In genomic region chr16:33684703-33685701, GRCm38 (mm10) we compare ENCODE assay signal across 8 mouse cellular contexts. TPM values are rescaled to one million over a fixed set of nuclear protein-coding genes. Genes with fewer than 3 reads are reported as not detected.
DNase-seq lines count a peak whose midpoint lies in the region; ATAC-seq and TF ChIP-seq lines count a peak whose summit lies in the region.

No protein-coding gene starts in this region.

- H3K9ac ChIP-seq in ES-E14 (ENCODE audit: insufficient read depth, low read depth, low read length, poor library complexity, severe bottlenecking): peak overlapping the region; percentile 83
- peak overlapping the region; percentile 94 for H3K9ac ChIP-seq in embryonic facial prominence, embryonic 13.5 days
- H3K9ac ChIP-seq in hindbrain, embryonic 14.5 days: peak overlapping the region; percentile 86
- peak overlapping the region; percentile 90 for H3K9ac ChIP-seq in stomach, postnatal 0 days (ENCODE audit: low read length)

- WGBS in embryonic facial prominence, embryonic 13.5 days: under 1% methylated on average over 46 of the region's 46 CpGs
- WGBS in hindbrain, embryonic 14.5 days: under 1% methylated on average over 43 of the region's 46 CpGs
- under 1% methylated on average over 46 of the region's 46 CpGs for WGBS in stomach, postnatal 0 days

- H3K9me3 ChIP-seq in ES-E14 (ENCODE audit: control insufficient read depth, insufficient read depth, low read depth, low read length): no peaks in the 10 kb centered on the region
- no peaks in the 10 kb centered on the region for H3K9me3 ChIP-seq in embryonic facial prominence, embryonic 13.5 days
- no peaks in the 10 kb centered on the region for H3K9me3 ChIP-seq in hindbrain, embryonic 14.5 days (ENCODE audit: control insufficient read depth, low read length)
- no peaks in the 10 kb centered on the region for H3K9me3 ChIP-seq in stomach, postnatal 0 days (ENCODE audit: control insufficient read depth, low read length)

- ATAC-seq in embryonic facial prominence, embryonic 13.5 days (ENCODE audit: insufficient number of reproducible peaks, insufficient read depth, low FRiP score, low TSS enrichment, low read depth): peak; percentile 70
- ATAC-seq in hindbrain, embryonic 14.5 days (ENCODE audit: low FRiP score): peak; percentile 48; the same call in 1 of the 2 replicates
- peak; percentile 43; the same call in 1 of the 2 replicates for ATAC-seq in stomach, postnatal 0 days (ENCODE audit: low FRiP score, low TSS enrichment)

- no peak for TF ChIP-seq EP300 in stomach, postnatal 0 days (optimal IDR thresholded peaks at IDR 0.05)

- peaks cover 3 to 7% of the 10 kb centered on the region in 2 experiments; a peak in 3 of 4 replicates for H3K4me1 ChIP-seq in ES-E14 (ENCODE audit: control insufficient read depth in 2 of 2, insufficient read depth in 2 of 2, low read length in 2 of 2, poor library complexity in 1 of 2)
- H3K4me1 ChIP-seq in embryonic facial prominence, embryonic 13.5 days: peaks cover 51% of the 10 kb centered on the region
- 0 out of 2 replicates have a peak, but pooled peaks cover 5% of the 10 kb centered on the region for H3K4me1 ChIP-seq in hindbrain, embryonic 14.5 days (replicated peaks; ENCODE audit: control insufficient read depth, insufficient read depth, low read length)
- no peaks in the 10 kb centered on the region for H3K4me1 ChIP-seq in stomach, postnatal 0 days (replicated peaks; ENCODE audit: control insufficient read depth, insufficient read depth)

- in situ Hi-C loops in ES-E14 (cut with MboI; ENCODE audit: low sequenced_read_pairs in 2 of 2, unreplicated experiment in 2 of 2): no loop called here

- peak overlapping the region; percentile 77 to 79 for H3K4me3 ChIP-seq in ES-E14 (ENCODE audit: insufficient read depth in 1 of 2, low read depth in 1 of 2, low read length in 2 of 2, poor library complexity in 1 of 2, severe bottlenecking in 1 of 2)
- H3K4me3 ChIP-seq in embryonic facial prominence, embryonic 13.5 days: peak overlapping the region; percentile 88
- peak overlapping the region; percentile 75 for H3K4me3 ChIP-seq in hindbrain, embryonic 14.5 days (replicated peaks; ENCODE audit: low read length)
- peak overlapping the region; percentile 80 for H3K4me3 ChIP-seq in stomach, postnatal 0 days (ENCODE audit: low read depth, low read length)

- peak overlapping the region; percentile 93 for H3K4me2 ChIP-seq in embryonic facial prominence, embryonic 13.5 days
- H3K4me2 ChIP-seq in hindbrain, embryonic 14.5 days (replicated peaks): peak overlapping the region; percentile 96
- peak overlapping the region; percentile 90 for H3K4me2 ChIP-seq in stomach, postnatal 0 days (replicated peaks; ENCODE audit: low read depth)

- no peak for TF ChIP-seq CTCF in stomach, postnatal 0 days (IDR thresholded peaks at IDR 0.05; ENCODE audit: low read depth)

- peak; percentile 31 to 46 for DNase-seq in adrenal gland, adult 18-20 months (ENCODE audit: low spot score in 2 of 2)
- no peak for DNase-seq in adrenal gland, postnatal 4 days (ENCODE audit: low spot score in 2 of 2)
- DNase-seq in ES-E14 (ENCODE audit: low read depth, low spot score): no peak
- no peak for DNase-seq in hindbrain, embryonic 14.5 days (ENCODE audit: low spot score)
- peak; percentile 39 for DNase-seq in lung, postnatal 14 days
- no peak for DNase-seq in stomach, postnatal 0 days (ENCODE audit: low spot score)
- DNase-seq in layer of hippocampus, adult 18-20 months (ENCODE audit: low spot score in 2 of 2): no peak

- no peak overlapping the region for H3K27ac ChIP-seq in ES-E14 (ENCODE audit: insufficient read depth, low read depth, low read length, poor library complexity, severe bottlenecking)
- peak overlapping the region; percentile 69 for H3K27ac ChIP-seq in embryonic facial prominence, embryonic 13.5 days
- peak overlapping the region; percentile 63 for H3K27ac ChIP-seq in hindbrain, embryonic 14.5 days
- peak overlapping the region; percentile 92 for H3K27ac ChIP-seq in stomach, postnatal 0 days (replicated peaks)

- H3K36me3 ChIP-seq in ES-E14 (ENCODE audit: control insufficient read depth, insufficient read depth, low read length, poor library complexity, severe bottlenecking): no peaks in the 10 kb centered on the region
- no peaks in the 10 kb centered on the region for H3K36me3 ChIP-seq in embryonic facial prominence, embryonic 13.5 days
- no peaks in the 10 kb centered on the region for H3K36me3 ChIP-seq in hindbrain, embryonic 14.5 days (replicated peaks; ENCODE audit: control insufficient read depth, insufficient read depth)
- no peaks in the 10 kb centered on the region; the same call in 1 of the 2 replicates for H3K36me3 ChIP-seq in stomach, postnatal 0 days (ENCODE audit: control insufficient read depth, insufficient read depth, low read length)

- no peaks in the 10 kb centered on the region for H3K27me3 ChIP-seq in embryonic facial prominence, embryonic 13.5 days
- no peaks in the 10 kb centered on the region for H3K27me3 ChIP-seq in hindbrain, embryonic 14.5 days (ENCODE audit: control insufficient read depth, insufficient read depth, low read length)
- no peaks in the 10 kb centered on the region for H3K27me3 ChIP-seq in stomach, postnatal 0 days (ENCODE audit: control insufficient read depth, insufficient read depth, low read length)

TF ChIP-seq in ES-E14, 5 proteins besides CTCF, POLR2A, EP300 and RAD21:
- no peak for TF ChIP-seq ZNF384 (IDR thresholded peaks at IDR 0.05; ENCODE audit: low read depth, low read length)
- TF ChIP-seq MAFK (IDR thresholded peaks at IDR 0.05; ENCODE audit: insufficient read depth, low read depth, low read length): no peak
- TF ChIP-seq CHD2 (IDR thresholded peaks at IDR 0.05; ENCODE audit: low read depth, low read length): no peak
- TF ChIP-seq ZC3H11A (IDR thresholded peaks at IDR 0.05; ENCODE audit: borderline replicate concordance, low read depth, low read length): no peak
- TF ChIP-seq HCFC1 (IDR thresholded peaks at IDR 0.05; ENCODE audit: borderline replicate concordance, insufficient read depth, low read length): no peak

RNA-seq across cellular contexts. Expression of gene Heg1, which starts 0.8 kb away (rescaled TPM):
- total RNA-seq in adrenal gland, adult 18-20 months (2021): 10 to 100 TPM; 41.2 to 56.9 TPM
- 10 to 100 TPM; 81.5 to 84.5 TPM for total RNA-seq in adrenal gland, postnatal 4 days (2021)
- 5.3 and 8.7 TPM in 2 replicates for total RNA-seq in ES-E14 (2012; rRNA removed)
- 12.6 and 12.9 TPM in 2 replicates for polyA plus RNA-seq in embryonic facial prominence, embryonic 13.5 days (2015; fragmentation: Nextera tagmentation; extraction: Ambion mirVana)
- 10.7 and 11.2 TPM in 2 replicates for polyA plus RNA-seq in hindbrain, embryonic 14.5 days (2014; fragmentation: Nextera tagmentation; extraction: Ambion mirVana)
- polyA plus RNA-seq in stomach, postnatal 0 days (2015; fragmentation: Nextera tagmentation; extraction: Ambion mirVana): 8.5 and 9.1 TPM in 2 replicates
- 10 to 100 TPM; 21.1 to 21.4 TPM for total RNA-seq in layer of hippocampus, adult 18-20 months (2021)

Comparison
In these comparisons a context has a peak if more than half of its experiments do, and no peak if none do; other contexts are left out.
1. DNase-seq: peak in adrenal gland, adult 18-20 months (2 of 2) and lung, postnatal 14 days (single experiment); none in adrenal gland, postnatal 4 days (0 of 2), ES-E14 (single experiment), hindbrain, embryonic 14.5 days (single experiment), stomach, postnatal 0 days (single experiment) and layer of hippocampus, adult 18-20 months (0 of 2).
2. Peak in every context shown above with its lines, with median percentiles within 50 percentile points of each other: H3K4me3 ChIP-seq, H3K9ac ChIP-seq, ATAC-seq and H3K4me2 ChIP-seq.